Mouse (Mus musculus): ENCODE results near the gene 1700030J22Rik. TPM values are rescaled to one million over a fixed set of nuclear protein-coding genes. Genes with fewer than 3 reads are reported as not detected.

Gene 1700030J22Rik
- under 1 TPM; 0.10 to 0.33 TPM for total RNA-seq (2021)
- long read RNA-seq, experiment 1 = 0 reads
- long read RNA-seq, experiment 2 = 0 reads

GRCm38 (mm10) chr8:116978631-116979256, at the start of gene 1700030J22Rik:
Gene 1700030J22Rik, minus strand, starts transcription at chr8:116978959.
- intact Hi-C loops (cut with DNase I) = loop anchor here (1.0 to 2.0 kb wide), 3 partner anchors 14 to 56 kb away; partner anchors contain the start of genes Atmin and Gcsh
- peak; percentile 99 for DNase-seq
- TF ChIP-seq CTCF (IDR thresholded peaks at IDR 0.05) = peak; percentile 36
- Histone ChIP-seq H3K4me3 (peak within 1 kb of the TSS; percentile 91), H3K27ac (peak within 1 kb of the TSS; percentile 81)

- Histone ChIP-seq H3K4me3 (no peak overlapping the region), H3K27ac (no peak overlapping the region)
- no peak for DNase-seq
- TF ChIP-seq CTCF (IDR thresholded peaks at IDR 0.05) = no peak
- intact Hi-C loops (cut with DNase I) = no loop called here
These were observed 48.8 kb upstream of the 1700030J22Rik start for GRCm38 (mm10) chr8:117027601-117028000.

- H3K27ac ChIP-seq = no peak overlapping the region
- TF ChIP-seq CTCF (IDR thresholded peaks at IDR 0.05) = no peak
- no peak for DNase-seq
- intact Hi-C loops (cut with DNase I) = no loop called here
- H3K4me3 ChIP-seq = no peak overlapping the region
These were observed 43.7 kb upstream of the 1700030J22Rik start for GRCm38 (mm10) chr8:117022297-117022993.

- Histone ChIP-seq H3K4me3 (no peak overlapping the region), H3K27ac (no peak overlapping the region)
- no peak for DNase-seq
- intact Hi-C loops (cut with DNase I) = no loop called here
- TF ChIP-seq CTCF (IDR thresholded peaks at IDR 0.05) = no peak
These were observed 40.8 kb upstream of the 1700030J22Rik start for GRCm38 (mm10) chr8:117019323-117020275.

GRCm38 (mm10) chr8:117017896-117018295, 39.1 kb upstream of the 1700030J22Rik start:
- H3K27ac ChIP-seq = no peak overlapping the region
- no peak overlapping the region for H3K4me3 ChIP-seq
- TF ChIP-seq CTCF (IDR thresholded peaks at IDR 0.05) = no peak
- DNase-seq = no peak
- intact Hi-C loops (cut with DNase I) = no loop called here

GRCm38 (mm10) chr8:117017006-117017405, 38.2 kb upstream of the 1700030J22Rik start:
- intact Hi-C loops (cut with DNase I) = no loop called here
- DNase-seq = no peak
- H3K27ac ChIP-seq = no peak overlapping the region

GRCm38 (mm10) chr8:117015670-117016069, 36.9 kb upstream of the 1700030J22Rik start:
- intact Hi-C loops (cut with DNase I) = no loop called here
- Histone ChIP-seq H3K27ac (no peak overlapping the region), H3K4me3 (no peak overlapping the region)
- no peak for DNase-seq
- no peak for TF ChIP-seq CTCF (IDR thresholded peaks at IDR 0.05)

More at GRCm38 (mm10) chr8:117017006-117017405, 38.2 kb upstream of the 1700030J22Rik start:
- no peak for TF ChIP-seq CTCF (IDR thresholded peaks at IDR 0.05)
- H3K4me3 ChIP-seq = no peak overlapping the region

GRCm38 (mm10) chr8:117011366-117011765, 32.6 kb upstream of the 1700030J22Rik start:
- no peak for DNase-seq
- Histone ChIP-seq H3K27ac (no peak overlapping the region), H3K4me3 (no peak overlapping the region)
- TF ChIP-seq CTCF (IDR thresholded peaks at IDR 0.05) = no peak
- intact Hi-C loops (cut with DNase I) = no loop called here

- intact Hi-C loops (cut with DNase I) = loop anchor here (5.0 kb wide), 1 partner anchor 163 kb away; the partner anchor contains the start of gene Gan
- no peak for TF ChIP-seq CTCF (IDR thresholded peaks at IDR 0.05)
- H3K27ac ChIP-seq = peak overlapping the region; percentile 97
- H3K4me3 ChIP-seq = peak overlapping the region; percentile 88
- DNase-seq = no peak
These were observed 15.4 kb upstream of the 1700030J22Rik start for GRCm38 (mm10) chr8:116994016-116994716.

GRCm38 (mm10) chr8:116993095-116993867, 14.5 kb upstream of the 1700030J22Rik start, which contains the start of gene Gcsh:
Gene Gcsh, minus strand, starts transcription at chr8:116993537.
- no peak for TF ChIP-seq CTCF (IDR thresholded peaks at IDR 0.05)
- peak within 1 kb of the TSS; percentile 88 for H3K4me3 ChIP-seq
- intact Hi-C loops (cut with DNase I) = loop anchor here (2.0 to 5.0 kb wide), 2 partner anchors 14 to 164 kb away; partner anchors contain the start of genes 1700030J22Rik and Gan

More at GRCm38 (mm10) chr8:116993095-116993867, 14.5 kb upstream of the 1700030J22Rik start, which contains the start of gene Gcsh:
- DNase-seq = peak; percentile 100
- H3K27ac ChIP-seq = peak within 1 kb of the TSS; percentile 97

Measured in gastrocnemius, adult 2 months (tissue).